Mouse (Mus musculus): ENCODE results near the gene Draxin. TPM values are rescaled to one million over a fixed set of nuclear protein-coding genes. Genes with fewer than 3 reads are reported as not detected.
"Not testable (repeated sequence)": the region's sequence is repeated elsewhere in the genome, so short reads cannot be mapped to it uniquely, and the experiment has no call there.

The Draxin gene
- polyA plus RNA-seq, 1 experiment from 2014 or later, result 0.05 TPM

GRCm38 (mm10) chr4:148056246-148056645, 74.3 kb downstream of the Draxin start:
- Histone ChIP-seq H3K9me3 (replicated peaks) (no peaks in the 10 kb centered on the region), H3K9ac (no peak overlapping the region), H3K27me3 (replicated peaks) (no peaks in the 10 kb centered on the region), H3K27ac (ENCODE audit: poor library complexity, severe bottlenecking) (no peak overlapping the region), H3K4me1 (replicated peaks) (peaks cover 8% of the 10 kb centered on the region), H3K4me2 (no peak overlapping the region), H3K36me3 (peaks cover 77% of the 10 kb centered on the region), H3K4me3 (no peak overlapping the region)
- ATAC-seq (ENCODE audit: insufficient number of reproducible peaks, low FRiP score), result no peak
- WGBS, result 89% methylated on average over 7 of the region's 7 CpGs

GRCm38 (mm10) chr4:148054961-148055695, 75.4 kb downstream of the Draxin start:
- WGBS, result 90% methylated on average over 21 of the region's 21 CpGs
- Histone ChIP-seq H3K4me1 (replicated peaks) (peaks cover under 1% of the 10 kb centered on the region; the same call in 1 of the 2 replicates), H3K27ac (ENCODE audit: poor library complexity, severe bottlenecking) (no peak overlapping the region), H3K4me2 (no peak overlapping the region), H3K36me3 (peaks cover 87% of the 10 kb centered on the region), H3K9me3 (replicated peaks) (no peaks in the 10 kb centered on the region), H3K4me3 (no peak overlapping the region), H3K9ac (no peak overlapping the region), H3K27me3 (replicated peaks) (no peaks in the 10 kb centered on the region)
- no peak for ATAC-seq (ENCODE audit: insufficient number of reproducible peaks, low FRiP score)

GRCm38 (mm10) chr4:148053417-148053920, 77.0 kb downstream of the Draxin start:
- Histone ChIP-seq H3K9ac (no peak overlapping the region), H3K36me3 (peaks cover 96% of the 10 kb centered on the region), H3K27ac (ENCODE audit: poor library complexity, severe bottlenecking) (no peak overlapping the region), H3K4me2 (no peak overlapping the region), H3K9me3 (replicated peaks) (no peaks in the 10 kb centered on the region), H3K27me3 (replicated peaks) (no peaks in the 10 kb centered on the region), H3K4me1 (replicated peaks) (no peaks in the 10 kb centered on the region), H3K4me3 (no peak overlapping the region)
- WGBS, result 89% methylated on average over 12 of the region's 12 CpGs
- no peak for ATAC-seq (ENCODE audit: insufficient number of reproducible peaks, low FRiP score)

- H3K9me3 ChIP-seq (replicated peaks), result no peaks in the 10 kb centered on the region
- WGBS, result 65% methylated on average over 2 of the region's 2 CpGs
- peaks cover 96% of the 10 kb centered on the region for H3K36me3 ChIP-seq
- H3K4me2 ChIP-seq, result no peak overlapping the region
- no peak for ATAC-seq (ENCODE audit: insufficient number of reproducible peaks, low FRiP score)
- no peaks in the 10 kb centered on the region for H3K4me1 ChIP-seq (replicated peaks)
- no peaks in the 10 kb centered on the region for H3K27me3 ChIP-seq (replicated peaks)
- H3K4me3 ChIP-seq, result no peak overlapping the region
- H3K9ac ChIP-seq, result no peak overlapping the region
- no peak overlapping the region for H3K27ac ChIP-seq (ENCODE audit: poor library complexity, severe bottlenecking)
Observed at GRCm38 (mm10) chr4:148052976-148053375, 77.5 kb downstream of the Draxin start.

- H3K9me3 ChIP-seq (replicated peaks), result no peaks in the 10 kb centered on the region
- H3K27ac ChIP-seq (ENCODE audit: poor library complexity, severe bottlenecking), result no peak overlapping the region
- ATAC-seq (ENCODE audit: insufficient number of reproducible peaks, low FRiP score), result no peak
- no peak overlapping the region for H3K4me2 ChIP-seq
- no peak overlapping the region for H3K4me3 ChIP-seq
- no peaks in the 10 kb centered on the region for H3K27me3 ChIP-seq (replicated peaks)
- H3K4me1 ChIP-seq (replicated peaks), result peaks cover under 1% of the 10 kb centered on the region; the same call in 1 of the 2 replicates
- 88% methylated on average over 11 of the region's 11 CpGs for WGBS
- peaks cover 93% of the 10 kb centered on the region for H3K36me3 ChIP-seq
- no peak overlapping the region for H3K9ac ChIP-seq
Observed at GRCm38 (mm10) chr4:148051886-148052285, 78.6 kb downstream of the Draxin start.

GRCm38 (mm10) chr4:148051046-148051776, 79.3 kb downstream of the Draxin start:
- H3K4me2 ChIP-seq, result no peak overlapping the region
- peaks cover 86% of the 10 kb centered on the region for H3K36me3 ChIP-seq
- H3K4me1 ChIP-seq (replicated peaks), result peaks cover 7% of the 10 kb centered on the region
- no peaks in the 10 kb centered on the region for H3K9me3 ChIP-seq (replicated peaks)
- no peak overlapping the region for H3K9ac ChIP-seq
- 91% methylated on average over 13 of the region's 13 CpGs for WGBS
- no peak overlapping the region for H3K4me3 ChIP-seq
- H3K27me3 ChIP-seq (replicated peaks), result no peaks in the 10 kb centered on the region
- no peak overlapping the region for H3K27ac ChIP-seq (ENCODE audit: poor library complexity, severe bottlenecking)
- no peak for ATAC-seq (ENCODE audit: insufficient number of reproducible peaks, low FRiP score)

GRCm38 (mm10) chr4:148050396-148050914, 80.0 kb downstream of the Draxin start:
- not testable (repeated sequence) for H3K4me3 ChIP-seq; ATAC-seq (ENCODE audit: insufficient number of reproducible peaks, low FRiP score); H3K9ac ChIP-seq; H3K27me3 ChIP-seq (replicated peaks); H3K9me3 ChIP-seq (replicated peaks); H3K27ac ChIP-seq (ENCODE audit: poor library complexity, severe bottlenecking); H3K4me2 ChIP-seq
- WGBS, result 88% methylated on average over 3 of the region's 3 CpGs
- peaks cover 84% of the 10 kb centered on the region for H3K36me3 ChIP-seq
- H3K4me1 ChIP-seq (replicated peaks), result peaks cover 14% of the 10 kb centered on the region

Small RNA genes lying within 50 kb of the gene (microRNA-seq; reads per million reads assigned to microRNA genes)
- gene Mir7022, result not detected

Other genes starting within 250 kb of the Draxin start
- gene Mfn2, start 226.0 kb downstream of the Draxin start, polyA plus RNA-seq (2016; fragmentation: Nextera tagmentation; extraction: Ambion mirVana), result 121 and 123 TPM in 2 replicates
- gene Plod1, start 193.9 kb downstream of the Draxin start, polyA plus RNA-seq (2016; fragmentation: Nextera tagmentation; extraction: Ambion mirVana), result 46.9 and 49.6 TPM in 2 replicates
- 24.6 and 24.9 TPM in 2 replicates for gene 2510039O18Rik, start 189.8 kb downstream of the Draxin start, polyA plus RNA-seq (2016; fragmentation: Nextera tagmentation; extraction: Ambion mirVana)
- 276 and 282 TPM in 2 replicates for gene Nppb, start 144.9 kb downstream of the Draxin start, polyA plus RNA-seq (2016; fragmentation: Nextera tagmentation; extraction: Ambion mirVana)
- gene Nppa, start 130.0 kb downstream of the Draxin start, polyA plus RNA-seq (2016; fragmentation: Nextera tagmentation; extraction: Ambion mirVana), result 5,688 and 5,948 TPM in 2 replicates
- 7.8 and 9.3 TPM in 2 replicates for gene Clcn6, start 91.9 kb downstream of the Draxin start, polyA plus RNA-seq (2016; fragmentation: Nextera tagmentation; extraction: Ambion mirVana)
- 15.5 and 17.0 TPM in 2 replicates for gene Mthfr, start 91.6 kb downstream of the Draxin start, polyA plus RNA-seq (2016; fragmentation: Nextera tagmentation; extraction: Ambion mirVana)
- gene Agtrap, start 42.7 kb downstream of the Draxin start, polyA plus RNA-seq (2016; fragmentation: Nextera tagmentation; extraction: Ambion mirVana), result 18.9 and 19.8 TPM in 2 replicates
- 36.6 and 39.3 TPM in 2 replicates for gene Mad2l2, start 314 bp downstream of the Draxin start, polyA plus RNA-seq (2016; fragmentation: Nextera tagmentation; extraction: Ambion mirVana)
- 20.2 and 22.9 TPM in 2 replicates for gene Fbxo6, start 21.4 kb upstream of the Draxin start, polyA plus RNA-seq (2016; fragmentation: Nextera tagmentation; extraction: Ambion mirVana)
- 24.9 and 25.1 TPM in 2 replicates for gene Fbxo44, start 29.8 kb upstream of the Draxin start, polyA plus RNA-seq (2016; fragmentation: Nextera tagmentation; extraction: Ambion mirVana)
- 0.70 and 0.92 TPM in 2 replicates for gene Fbxo2, start 29.9 kb upstream of the Draxin start, polyA plus RNA-seq (2016; fragmentation: Nextera tagmentation; extraction: Ambion mirVana)
- 0.10 TPM in 1 of 2 replicates, not detected in the other for gene Disp3, start 157.3 kb upstream of the Draxin start, polyA plus RNA-seq (2016; fragmentation: Nextera tagmentation; extraction: Ambion mirVana)